Mouse (Mus musculus): ENCODE measurements around the gene Ambra1.

GRCm38 (mm10) chr2:91955121-91955591 is 225.2 kb downstream of the Ambra1 start:
- TF ChIP-seq HCFC1 (IDR thresholded peaks at IDR 0.05; ENCODE audit: borderline replicate concordance, insufficient read depth, low read length) (no peak), ZNF384 (IDR thresholded peaks at IDR 0.05; ENCODE audit: low read depth, low read length) (no peak), ZC3H11A (IDR thresholded peaks at IDR 0.05; ENCODE audit: borderline replicate concordance, low read depth, low read length) (no peak), MAFK (IDR thresholded peaks at IDR 0.05; ENCODE audit: insufficient read depth, low read depth, low read length) (no peak)

Measured in ES-E14 (cell line).